Mouse (Mus musculus) midbrain, postnatal 0 days (tissue): ENCODE measurements around the gene Olfr1124. TPM values are rescaled to one million over a fixed set of nuclear protein-coding genes. Genes with fewer than 3 reads are reported as not detected.
"Not testable (repeated sequence)": the region's sequence is repeated elsewhere in the genome, so short reads cannot be mapped to it uniquely, and the experiment has no call there.

Source experiments
- ATAC-seq: fragments of 200-750 bp; cut with Nextera tagmentation; 2 replicates; pipeline ENCODE4 v1.8.0; 2017; ENCODE audit warnings: moderate number of reproducible peaks, mild to moderate bottlenecking, moderate TSS enrichment, moderate library complexity; ENCODE audit not compliant: low FRiP score
- DNase-seq: peaks from one replicate; pipeline ENCODE4 v3.0.0-alpha.2; 2015; ENCODE audit warnings: low spot score
- H3K27ac ChIP-seq: fragments of 300-500 bp; sonication (generic); 2 replicates; pipeline ENCODE4 v1.5.1; 2014; ENCODE audit warnings: low read depth, mild to moderate bottlenecking, low read length, mixed read lengths
- H3K27me3 ChIP-seq: fragments of 300-500 bp; sonication (generic); 2 replicates; pipeline ENCODE4 v1.6.1; 2014; ENCODE audit warnings: low read length, control low read depth, mixed read lengths; ENCODE audit not compliant: insufficient read depth
- H3K36me3 ChIP-seq: fragments of 300-500 bp; sonication (generic); 2 replicates; pipeline ENCODE4 v1.6.1; 2014; ENCODE audit warnings: low read length, control low read depth, mixed read lengths; ENCODE audit not compliant: insufficient read depth
- H3K4me1 ChIP-seq: fragments of 300-500 bp; sonication (generic); 2 replicates; pipeline ENCODE4 v1.6.1; 2014; ENCODE audit warnings: mild to moderate bottlenecking, control low read depth, antibody characterized with exemption, low read length, mixed read lengths; ENCODE audit not compliant: insufficient read depth
- H3K4me2 ChIP-seq: fragments of 300-500 bp; sonication (generic); 2 replicates; pipeline ENCODE4 v1.6.1; 2014; ENCODE audit warnings: low read depth, mild to moderate bottlenecking, low read length, mixed read lengths; ENCODE audit not compliant: poor library complexity, severe bottlenecking
- H3K4me3 ChIP-seq: fragments of 300-500 bp; sonication (generic); 2 replicates; pipeline ENCODE4 v1.5.1; 2014; ENCODE audit warnings: low read depth, mild to moderate bottlenecking, low read length, moderate library complexity
- H3K9ac ChIP-seq: fragments of 300-500 bp; sonication (generic); replicated peaks from 2 replicates; pipeline ENCODE4 v1.6.1; 2014; ENCODE audit warnings: mild to moderate bottlenecking, low read length, moderate library complexity, mixed read lengths; ENCODE audit not compliant: poor library complexity, severe bottlenecking
- H3K9me3 ChIP-seq: fragments of 300-500 bp; sonication (generic); 2 replicates; pipeline ENCODE4 v1.6.1; 2016; ENCODE audit warnings: low read length, control low read depth
- CTCF ChIP-seq: IDR thresholded peaks from 2 replicates; pipeline ENCODE4 v1.5.1; 2016; ENCODE audit warnings: antibody characterized with exemption, mild to moderate bottlenecking
- whole genome bisulfite sequencing: fragments of 180-500 bp; shearing (Covaris S2); extraction: QIAGEN DNeasy Blood & Tissue Kit; methylation state at CpG from one replicate; pipeline ENCODE4 v1.1.7; 2014; 5-methylcytosine and 5-hydroxymethylcytosine counted together
- polyA plus RNA-seq: library from polyadenylated mRNA; unstranded; fragments of >200 nt; fragmentation: Nextera tagmentation; extraction: Ambion mirVana; gene quantifications from 2 replicates; pipeline ENCODE4 v1.2.1, GENCODE M21; 2015
- total RNA-seq: library from RNA; depleted of rRNA; stranded (reverse); fragments of >200 nt; gene quantifications from 2 replicates; pipeline ENCODE4 v1.2.3, GENCODE M21; 2014; rRNA removed

Gene Olfr1124
- not detected in 2 replicates for total RNA-seq
- polyA plus RNA-seq = 0.10 TPM in 1 of 2 replicates, not detected in the other

DNA sequence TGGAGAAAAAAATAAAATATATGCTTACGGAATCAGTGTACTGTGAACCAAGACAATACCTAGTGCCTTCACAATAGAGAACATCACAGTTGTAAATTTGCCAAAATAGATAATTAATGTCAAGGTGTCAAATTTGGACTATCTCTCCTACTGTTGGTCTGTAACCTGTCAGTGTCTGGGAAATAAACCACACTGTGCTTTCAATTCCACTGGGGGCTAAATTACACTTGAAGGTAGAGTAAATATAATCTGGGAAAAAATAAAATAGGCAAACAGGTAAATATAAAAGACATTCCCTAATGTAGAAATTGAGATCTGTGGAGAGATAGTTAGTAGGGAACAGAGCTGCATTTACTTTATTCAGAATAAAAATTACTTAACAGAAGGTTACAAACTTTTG lies at the start of gene Olfr1124:
Gene Olfr1124, plus strand, starts transcription at position 301 of the 400 bp plus-strand sequence.
- WGBS = 84% methylated on average over 1 of the region's 1 CpGs
- Histone ChIP-seq H3K9ac (no peak within 1 kb of the TSS), H3K9me3 (no peaks in the 10 kb centered on the region), H3K36me3 (no peaks in the 10 kb centered on the region), H3K4me3 (no peak within 1 kb of the TSS), H3K4me2 (no peak within 1 kb of the TSS), H3K27me3 (no peaks in the 10 kb centered on the region), H3K27ac (no peak within 1 kb of the TSS), H3K4me1 (no peaks in the 10 kb centered on the region)
- DNase-seq = no peak
- no peak for TF ChIP-seq CTCF
- no peak for ATAC-seq

GRCm38 (mm10) chr2:87383935-87384334 lies 46.1 kb upstream of the Olfr1124 start:
- no peaks in the 10 kb centered on the region for H3K9me3 ChIP-seq
- TF ChIP-seq CTCF = no peak
- H3K27ac ChIP-seq = no peak overlapping the region
- H3K4me1 ChIP-seq = no peaks in the 10 kb centered on the region
- no peak for ATAC-seq
- no peak overlapping the region for H3K9ac ChIP-seq
- no peaks in the 10 kb centered on the region for H3K27me3 ChIP-seq
- no peak for DNase-seq
- H3K36me3 ChIP-seq = no peaks in the 10 kb centered on the region
- 86% methylated on average over 2 of the region's 2 CpGs for WGBS
- H3K4me2 ChIP-seq = no peak overlapping the region
- H3K4me3 ChIP-seq = no peak overlapping the region

GRCm38 (mm10) chr2:87385549-87385948 lies 44.5 kb upstream of the Olfr1124 start, which contains the start of gene Olfr1122:
Gene Olfr1122 (plus strand): TSS chr2:87385849.
- no peaks in the 10 kb centered on the region for H3K36me3 ChIP-seq
- no peak within 1 kb of the TSS for H3K4me3 ChIP-seq
- no peak within 1 kb of the TSS for H3K4me2 ChIP-seq
- H3K27me3 ChIP-seq = no peaks in the 10 kb centered on the region
- DNase-seq (no peak), ATAC-seq (no peak)
- H3K4me1 ChIP-seq = no peaks in the 10 kb centered on the region
- H3K9ac ChIP-seq = no peak within 1 kb of the TSS
- H3K27ac ChIP-seq = no peak within 1 kb of the TSS
- no peaks in the 10 kb centered on the region for H3K9me3 ChIP-seq
- 81% methylated on average over 2 of the region's 2 CpGs for WGBS
- no peak for TF ChIP-seq CTCF

DNA sequence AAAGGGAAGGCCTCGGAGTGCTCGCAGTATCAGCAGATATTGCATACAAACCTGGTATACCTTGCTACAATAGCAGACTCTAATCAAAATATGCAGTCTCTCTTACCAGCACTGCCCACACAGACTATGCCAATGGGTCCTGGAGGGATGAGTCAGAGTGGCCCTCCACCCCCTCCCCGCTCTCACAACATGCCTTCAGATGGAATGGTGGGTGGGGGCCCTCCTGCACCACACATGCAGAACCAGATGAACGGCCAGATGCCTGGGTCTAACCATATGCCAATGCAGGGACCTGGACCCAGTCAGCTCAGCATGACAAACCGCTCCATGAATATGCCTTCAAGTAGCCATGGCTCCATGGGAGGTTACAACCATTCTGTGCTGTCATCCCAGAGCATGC lies 36.5 kb upstream of the Olfr1124 start:
- H3K27me3 ChIP-seq, H3K27ac ChIP-seq, DNase-seq, H3K9ac ChIP-seq, H3K36me3 ChIP-seq, H3K4me2 ChIP-seq, H3K4me1 ChIP-seq, H3K4me3 ChIP-seq, H3K9me3 ChIP-seq, ATAC-seq: not testable (repeated sequence)
- 92% methylated on average over 5 of the region's 5 CpGs for WGBS

DNA sequence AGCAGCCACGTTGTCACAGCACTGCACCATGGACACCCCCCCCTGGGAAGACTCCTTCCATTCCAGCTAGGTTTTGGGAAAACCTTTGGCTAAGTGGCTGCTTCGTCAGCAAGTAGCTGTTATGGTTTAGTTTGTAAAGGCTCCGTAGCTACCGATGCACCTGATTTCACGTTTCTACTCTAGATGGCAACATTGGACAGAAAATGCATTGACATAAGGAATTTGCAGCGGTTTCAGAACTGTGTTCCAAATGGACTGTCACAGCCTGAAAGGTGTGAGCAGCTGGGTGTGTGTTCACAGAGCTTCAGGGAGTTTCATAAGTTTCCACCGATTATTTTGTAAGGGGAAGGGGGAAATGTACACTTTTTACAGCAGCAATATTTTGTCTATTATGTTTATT lies 35.4 kb upstream of the Olfr1124 start:
- ATAC-seq = 0 out of 2 replicates have a peak, but pooled peaks have one; percentile 16
- H3K27me3 ChIP-seq, H3K9ac ChIP-seq, H3K27ac ChIP-seq, H3K4me1 ChIP-seq, H3K36me3 ChIP-seq, H3K4me2 ChIP-seq, H3K4me3 ChIP-seq, H3K9me3 ChIP-seq: not testable (repeated sequence)
- WGBS = 76% methylated on average over 7 of the region's 7 CpGs
- TF ChIP-seq CTCF = peak; percentile 64
- peak; percentile 53 for DNase-seq

- Histone ChIP-seq H3K4me3 (no peak within 1 kb of the TSS), H3K27me3 (no peaks in the 10 kb centered on the region), H3K9me3 (no peaks in the 10 kb centered on the region), H3K9ac (no peak within 1 kb of the TSS), H3K27ac (no peak within 1 kb of the TSS), H3K4me1 (no peaks in the 10 kb centered on the region), H3K4me2 (no peak within 1 kb of the TSS), H3K36me3 (no peaks in the 10 kb centered on the region)
- no peak for TF ChIP-seq CTCF
- 84% methylated on average over 1 of the region's 1 CpGs for WGBS
- ATAC-seq (no peak), DNase-seq (no peak)
Observed at GRCm38 (mm10) chr2:87416335-87416734, 13.7 kb upstream of the Olfr1124 start, which contains the start of gene Olfr1123. Gene Olfr1123 (plus strand): TSS chr2:87416635.
